Mouse (Mus musculus): ENCODE data around the gene Pagr1b.

DNA sequence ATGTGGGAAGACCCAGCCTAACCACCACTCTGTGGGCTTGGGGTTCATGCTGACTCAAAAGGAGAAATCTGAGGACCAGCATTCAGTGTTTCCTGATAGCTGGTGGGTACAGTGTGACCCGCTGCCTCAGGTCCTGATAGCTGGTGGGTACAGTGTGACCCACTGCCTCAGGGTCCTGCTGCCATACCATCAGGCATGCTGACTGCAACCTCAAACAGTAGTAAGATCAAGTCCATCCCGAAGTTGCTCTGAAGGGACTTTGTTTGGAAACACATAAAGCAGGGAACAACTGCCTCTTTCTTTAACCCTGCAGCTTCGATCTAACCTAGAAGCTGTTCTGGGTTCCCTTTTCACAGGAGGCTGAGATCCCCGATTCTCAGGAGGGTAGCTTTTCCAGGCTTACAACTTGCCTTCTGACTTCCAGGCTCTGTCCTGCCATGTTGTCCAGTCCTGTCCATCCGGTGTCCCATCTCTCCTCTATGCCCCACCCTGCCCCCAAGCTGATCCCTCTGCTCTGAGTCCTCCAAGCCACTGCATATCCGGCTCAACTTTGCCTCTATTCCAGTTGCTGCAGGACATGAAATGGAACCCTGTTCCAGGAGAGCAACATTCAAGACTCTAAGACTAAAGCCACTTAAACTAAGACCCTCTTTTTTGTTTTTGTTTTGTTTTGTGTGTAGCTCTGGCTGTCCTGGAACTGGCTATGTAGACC is 8.8 kb downstream of the Pagr1b start:
- TF ChIP-seq POLR2A (IDR thresholded peaks at IDR 0.05; ENCODE audit: borderline replicate concordance, extremely low read depth, low read depth, low read length) = no peak
- no peak for TF ChIP-seq CTCF (IDR thresholded peaks at IDR 0.05; ENCODE audit: insufficient read depth, low read length)
